Mouse (Mus musculus) activated CD4-positive, CD25-positive, alpha-beta regulatory T cell (primary cell): ENCODE results near the gene Ccdc59. TPM values are rescaled to one million over a fixed set of nuclear protein-coding genes. Genes with fewer than 3 reads are reported as not detected.

ENCODE experiments used
- polyA plus RNA-seq, 2 experiments: library from polyadenylated mRNA; unstranded; fragments of 100-300 nt; shearing (Covaris generic); gene quantifications; one replicate each; pipeline ENCODE4 v1.2.1; 2017

The Ccdc59 gene
- 10 to 100 TPM; 61.7 to 73.1 TPM for polyA plus RNA-seq

GRCm38 (mm10) chr10:105840928-105841888, at the start of gene Ccdc59, which contains the start of gene Mettl25:
Gene Ccdc59 (plus strand): TSS chr10:105841067.
Gene Mettl25 (minus strand): TSS chr10:105841380.

Other genes starting within 250 kb of the Ccdc59 start
- 1 to 10 TPM; 7.2 to 9.5 TPM for gene Mettl25, start 313 bp downstream of the Ccdc59 start, polyA plus RNA-seq